Mouse (Mus musculus) olfactory bulb, adult 2 months (tissue): ENCODE results near the gene Il17re.

Experiments
- CTCF ChIP-seq: fragments of 200-500 bp; IDR thresholded peaks from 2 replicates; pipeline ENCODE4 v1.5.1; 2012; ENCODE audit warnings: low read depth, mild to moderate bottlenecking, low read length, moderate library complexity; ENCODE audit not compliant: insufficient read depth
- POLR2A ChIP-seq: fragments of 200-500 bp; IDR thresholded peaks from 2 replicates; pipeline ENCODE4 v1.6.1; 2012; ENCODE audit warnings: mild to moderate bottlenecking, low read depth, low read length, moderate library complexity; ENCODE audit not compliant: insufficient read depth

DNA sequence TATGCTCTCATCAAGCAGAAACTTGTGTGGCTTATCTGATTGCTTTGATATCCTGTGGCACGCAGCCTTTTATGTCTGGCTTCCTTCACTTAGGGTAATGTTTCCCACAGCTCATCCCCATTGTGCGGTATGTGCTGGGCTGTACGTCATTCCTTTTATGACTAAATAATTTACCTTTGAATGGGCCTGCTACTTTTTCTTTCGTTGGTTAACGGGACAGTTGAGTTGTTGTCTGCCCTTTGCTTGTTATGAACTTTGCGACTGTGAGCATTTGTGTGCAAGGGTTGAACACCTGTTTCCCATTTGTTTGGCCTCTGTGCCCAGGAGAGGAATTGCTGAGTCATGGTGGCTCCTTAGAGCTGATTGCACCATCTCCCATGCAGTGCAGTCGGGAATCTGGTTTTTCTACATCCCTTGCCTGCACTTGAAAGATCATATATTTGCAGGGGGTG lies 28.9 kb downstream of the Il17re start:
- TF ChIP-seq CTCF (no peak), POLR2A (no peak)
